Mouse (Mus musculus) heart, embryonic 15.5 days (tissue): Measurements from ENCODE around the gene Gm49711. TPM values are rescaled to one million over a fixed set of nuclear protein-coding genes. Genes with fewer than 3 reads are reported as not detected.

ENCODE experiments used
- ATAC-seq: fragments of 200-750 bp; cut with Nextera tagmentation; replicated peaks from 2 replicates; pipeline ENCODE4 v1.8.0; 2017; ENCODE audit warnings: low read depth, moderate TSS enrichment; ENCODE audit not compliant: insufficient number of reproducible peaks, insufficient read depth, low FRiP score
- H3K27ac ChIP-seq: fragments of 300-500 bp; sonication (generic); 2 replicates; pipeline ENCODE4 v1.5.1; 2015; ENCODE audit warnings: mild to moderate bottlenecking, inconsistent platforms
- H3K27me3 ChIP-seq: fragments of 300-500 bp; sonication (generic); 2 replicates; pipeline ENCODE4 v1.6.1; 2015; ENCODE audit warnings: inconsistent platforms
- H3K36me3 ChIP-seq: fragments of 300-500 bp; sonication (generic); 2 replicates; pipeline ENCODE4 v1.6.1; 2015; ENCODE audit warnings: mild to moderate bottlenecking, inconsistent platforms
- H3K4me1 ChIP-seq: fragments of 300-500 bp; sonication (generic); replicated peaks from 2 replicates; pipeline ENCODE4 v1.6.1; 2015; ENCODE audit warnings: inconsistent platforms
- H3K4me2 ChIP-seq: fragments of 300-500 bp; sonication (generic); 2 replicates; pipeline ENCODE4 v1.6.1; 2015; ENCODE audit warnings: inconsistent platforms, mild to moderate bottlenecking, moderate library complexity
- H3K4me3 ChIP-seq: fragments of 300-500 bp; sonication (generic); 2 replicates; pipeline ENCODE4 v1.5.1; 2015; ENCODE audit warnings: mild to moderate bottlenecking, inconsistent platforms
- H3K9ac ChIP-seq: fragments of 300-500 bp; sonication (generic); 2 replicates; pipeline ENCODE4 v1.6.1; 2015; ENCODE audit warnings: mild to moderate bottlenecking, inconsistent platforms
- H3K9me3 ChIP-seq: fragments of 300-500 bp; sonication (generic); replicated peaks from 2 replicates; pipeline ENCODE4 v1.6.1; 2016; ENCODE audit warnings: inconsistent platforms
- WGBS: fragments of 180-500 bp; shearing (Covaris S2); methylation state at CpG from one replicate; pipeline ENCODE4 v1.1.7; 2015; ENCODE audit warnings: mixed read lengths; 5-methylcytosine and 5-hydroxymethylcytosine counted together
- polyA plus RNA-seq: library from polyadenylated mRNA; unstranded; fragments of >200 nt; fragmentation: Nextera tagmentation; extraction: Ambion mirVana; gene quantifications from 2 replicates; pipeline ENCODE4 v1.2.1, GENCODE M21; 2015

Gm49711 gene
- polyA plus RNA-seq, 1 experiment from 2014 or later = not detected

DNA sequence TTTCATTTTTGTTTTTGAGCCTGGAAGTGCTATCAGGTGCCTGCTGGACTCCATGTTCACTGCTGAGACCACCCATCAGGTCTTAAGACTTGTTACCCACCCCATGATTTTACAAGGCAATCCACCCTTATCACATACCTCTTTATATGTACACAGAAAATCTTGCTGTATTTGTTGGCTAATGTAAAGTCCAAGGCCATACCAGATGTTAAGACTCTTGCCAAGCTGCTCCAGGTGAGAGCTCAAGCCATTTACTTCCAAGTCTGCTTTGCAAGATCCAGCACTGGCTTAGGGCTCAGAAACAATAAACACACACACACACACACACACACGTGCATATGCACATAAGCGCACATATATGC, 90.2 kb downstream of the Gm49711 start:
- H3K36me3 ChIP-seq = no peaks in the 10 kb centered on the region
- no peaks in the 10 kb centered on the region for H3K9me3 ChIP-seq
- no peak for ATAC-seq
- 72% methylated on average over 2 of the region's 2 CpGs for WGBS
- no peak overlapping the region for H3K9ac ChIP-seq
- H3K27ac ChIP-seq = no peak overlapping the region
- H3K4me3 ChIP-seq = no peak overlapping the region
- H3K4me1 ChIP-seq = no peaks in the 10 kb centered on the region
- H3K4me2 ChIP-seq = no peak overlapping the region
- no peaks in the 10 kb centered on the region for H3K27me3 ChIP-seq

DNA sequence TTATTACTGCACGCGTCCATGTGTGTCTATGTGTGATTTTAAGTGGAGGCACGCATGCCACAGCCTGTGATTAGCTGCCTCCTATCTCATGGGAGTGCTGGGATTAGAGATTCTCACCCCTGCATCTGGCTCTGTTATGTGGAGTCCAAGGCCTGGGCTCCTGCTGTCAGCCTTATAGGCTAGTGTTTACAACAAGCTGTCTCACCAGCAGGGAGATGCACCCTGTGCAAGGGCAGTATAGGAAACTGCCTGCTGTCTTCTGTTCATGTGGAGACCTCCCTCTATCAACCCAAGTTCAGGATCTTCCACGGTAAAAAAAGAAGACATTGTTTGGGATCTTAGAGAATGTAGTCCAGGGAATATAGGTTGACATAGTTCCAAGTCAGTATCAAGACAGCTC, 92.9 kb downstream of the Gm49711 start:
- H3K9ac ChIP-seq = no peak overlapping the region
- H3K4me1 ChIP-seq = no peaks in the 10 kb centered on the region
- H3K27ac ChIP-seq = no peak overlapping the region
- 60% methylated on average over 4 of the region's 4 CpGs for WGBS
- no peaks in the 10 kb centered on the region for H3K36me3 ChIP-seq
- H3K27me3 ChIP-seq = no peaks in the 10 kb centered on the region
- H3K4me3 ChIP-seq = no peak overlapping the region
- no peak for ATAC-seq
- H3K9me3 ChIP-seq = no peaks in the 10 kb centered on the region
- no peak overlapping the region for H3K4me2 ChIP-seq

- 6% methylated on average over 14 of the region's 14 CpGs for WGBS
- Histone ChIP-seq H3K27me3 (no peaks in the 10 kb centered on the region), H3K4me3 (peak overlapping the region; percentile 55), H3K4me1 (peaks cover 16% of the 10 kb centered on the region), H3K4me2 (peak overlapping the region; percentile 87), H3K36me3 (no peaks in the 10 kb centered on the region), H3K9me3 (no peaks in the 10 kb centered on the region), H3K9ac (peak overlapping the region; percentile 46), H3K27ac (peak overlapping the region; percentile 53)
- peak; percentile 63; the same call in 1 of the 2 replicates for ATAC-seq
Observed at GRCm38 (mm10) chr16:92158021-92158455, 99.9 kb downstream of the Gm49711 start.

DNA sequence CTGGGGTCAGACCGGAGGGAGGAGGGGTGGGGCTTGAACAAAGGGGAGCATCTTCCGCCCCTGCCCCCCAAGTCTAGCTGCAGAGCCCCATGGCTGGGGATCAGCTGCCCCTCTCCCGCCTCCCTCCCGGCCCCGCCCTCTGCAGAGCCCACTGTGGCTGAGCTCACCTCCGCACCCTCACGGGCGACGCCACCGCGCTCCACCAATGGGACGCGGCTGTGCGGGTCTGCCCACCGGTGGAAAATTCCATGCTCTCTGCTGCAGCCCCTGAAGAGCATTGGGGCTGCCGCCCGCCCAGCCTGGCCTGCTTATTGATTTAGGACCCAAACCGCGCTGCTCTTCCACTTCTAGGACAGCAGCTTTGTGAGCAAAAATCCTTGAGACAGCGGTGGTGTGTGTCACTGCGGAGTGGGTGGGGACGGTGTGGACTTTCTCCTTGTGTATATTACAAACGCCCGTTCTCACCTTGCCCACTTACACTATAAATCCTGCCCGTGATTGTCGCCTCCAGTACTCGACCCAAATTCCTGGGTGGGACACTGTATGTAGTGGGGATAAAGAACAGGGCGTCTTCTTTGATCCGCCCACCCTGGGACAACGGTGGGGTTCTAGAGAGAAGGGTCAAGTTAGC, 100.5 kb downstream of the Gm49711 start:
- 4% methylated on average over 30 of the region's 30 CpGs for WGBS
- Histone ChIP-seq H3K4me2 (peak overlapping the region; percentile 87), H3K9me3 (no peaks in the 10 kb centered on the region), H3K36me3 (no peaks in the 10 kb centered on the region), H3K9ac (peak overlapping the region; percentile 46), H3K27me3 (no peaks in the 10 kb centered on the region), H3K4me3 (peak overlapping the region; percentile 55), H3K27ac (peak overlapping the region; percentile 53), H3K4me1 (peaks cover 16% of the 10 kb centered on the region)
- ATAC-seq = peak; percentile 95

DNA sequence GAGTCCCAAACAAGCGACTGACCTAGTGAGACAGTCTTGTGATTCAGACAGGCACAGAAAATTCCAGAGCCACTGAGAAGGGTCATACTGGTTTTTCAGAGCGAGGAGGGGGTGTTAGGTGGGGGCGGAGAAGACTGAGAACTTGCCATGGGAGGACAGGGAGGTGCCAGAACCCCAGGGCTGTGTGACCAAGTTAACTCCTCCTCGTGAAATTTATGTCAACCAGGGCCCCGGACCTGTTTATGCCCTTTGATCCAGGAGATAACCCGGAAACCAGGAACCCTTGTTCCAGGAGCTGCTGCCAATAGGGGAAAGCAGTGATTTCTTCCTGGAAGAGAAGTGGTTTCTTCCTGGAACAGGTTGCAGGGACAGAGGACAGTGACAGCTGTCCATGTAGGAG, 101.0 kb downstream of the Gm49711 start:
- 29% methylated on average over 6 of the region's 6 CpGs for WGBS
- H3K27ac ChIP-seq = peak overlapping the region; percentile 53; the same call in 1 of the 2 replicates
- peak overlapping the region; percentile 46; the same call in 1 of the 2 replicates for H3K9ac ChIP-seq

GRCm38 (mm10) chr16:92162289-92162688, 104.2 kb downstream of the Gm49711 start:
- Histone ChIP-seq H3K36me3 (no peaks in the 10 kb centered on the region), H3K4me1 (peaks cover 16% of the 10 kb centered on the region), H3K9me3 (no peaks in the 10 kb centered on the region), H3K27me3 (no peaks in the 10 kb centered on the region), H3K27ac (no peak overlapping the region), H3K4me3 (no peak overlapping the region), H3K9ac (no peak overlapping the region), H3K4me2 (no peak overlapping the region)
- WGBS = 73% methylated on average over 4 of the region's 4 CpGs
- no peak for ATAC-seq

More for the DNA sequence above, 101.0 kb downstream of the Gm49711 start:
- H3K36me3 ChIP-seq = no peaks in the 10 kb centered on the region
- H3K4me1 ChIP-seq = peaks cover 16% of the 10 kb centered on the region
- no peaks in the 10 kb centered on the region for H3K9me3 ChIP-seq
- H3K4me3 ChIP-seq = peak overlapping the region; percentile 55
- no peak for ATAC-seq
- no peaks in the 10 kb centered on the region for H3K27me3 ChIP-seq
- H3K4me2 ChIP-seq = peak overlapping the region; percentile 87

GRCm38 (mm10) chr16:92163545-92163944, 105.4 kb downstream of the Gm49711 start:
- ATAC-seq = no peak
- no peaks in the 10 kb centered on the region for H3K9me3 ChIP-seq
- H3K36me3 ChIP-seq = no peaks in the 10 kb centered on the region
- no peak overlapping the region for H3K27ac ChIP-seq
- no peak overlapping the region for H3K4me3 ChIP-seq
- 66% methylated on average over 4 of the region's 4 CpGs for WGBS
- no peak overlapping the region for H3K9ac ChIP-seq
- H3K27me3 ChIP-seq = no peaks in the 10 kb centered on the region
- peaks cover 8% of the 10 kb centered on the region for H3K4me1 ChIP-seq
- no peak overlapping the region for H3K4me2 ChIP-seq

GRCm38 (mm10) chr16:92176052-92176451, 117.9 kb downstream of the Gm49711 start:
- no peaks in the 10 kb centered on the region for H3K27me3 ChIP-seq
- H3K27ac ChIP-seq = no peak overlapping the region
- H3K4me3 ChIP-seq = no peak overlapping the region
- ATAC-seq = no peak
- no peaks in the 10 kb centered on the region for H3K9me3 ChIP-seq
- H3K9ac ChIP-seq = no peak overlapping the region
- H3K4me1 ChIP-seq = no peaks in the 10 kb centered on the region; the same call in 1 of the 2 replicates
- H3K4me2 ChIP-seq = no peak overlapping the region
- WGBS = 84% methylated on average over 1 of the region's 1 CpGs
- H3K36me3 ChIP-seq = no peaks in the 10 kb centered on the region

- H3K4me3 ChIP-seq = no peak overlapping the region
- no peak for ATAC-seq
- H3K36me3 ChIP-seq = no peaks in the 10 kb centered on the region
- no peak overlapping the region for H3K27ac ChIP-seq
- no peaks in the 10 kb centered on the region for H3K9me3 ChIP-seq
- 90% methylated on average over 1 of the region's 1 CpGs for WGBS
- no peak overlapping the region for H3K9ac ChIP-seq
- no peaks in the 10 kb centered on the region; the same call in 1 of the 2 replicates for H3K4me1 ChIP-seq
- H3K4me2 ChIP-seq = no peak overlapping the region
- no peaks in the 10 kb centered on the region for H3K27me3 ChIP-seq
Observed at GRCm38 (mm10) chr16:92177718-92178117, 119.6 kb downstream of the Gm49711 start.

- H3K4me3 ChIP-seq = no peak overlapping the region
- no peak for ATAC-seq
- peaks cover 7% of the 10 kb centered on the region; the same call in 1 of the 2 replicates for H3K4me1 ChIP-seq
- H3K9ac ChIP-seq = no peak overlapping the region
- H3K9me3 ChIP-seq = no peaks in the 10 kb centered on the region
- H3K36me3 ChIP-seq = no peaks in the 10 kb centered on the region
- no peak overlapping the region for H3K27ac ChIP-seq
- WGBS = 72% methylated on average over 8 of the region's 8 CpGs
- H3K4me2 ChIP-seq = no peak overlapping the region
- H3K27me3 ChIP-seq = no peaks in the 10 kb centered on the region
Observed at GRCm38 (mm10) chr16:92179306-92179705, 121.2 kb downstream of the Gm49711 start.

GRCm38 (mm10) chr16:92183477-92183876, 125.4 kb downstream of the Gm49711 start:
- WGBS = 18% methylated on average over 4 of the region's 4 CpGs
- Histone ChIP-seq H3K27me3 (no peaks in the 10 kb centered on the region), H3K36me3 (no peaks in the 10 kb centered on the region), H3K4me3 (no peak overlapping the region), H3K9me3 (no peaks in the 10 kb centered on the region), H3K9ac (no peak overlapping the region), H3K4me1 (peaks cover 7% of the 10 kb centered on the region; the same call in 1 of the 2 replicates), H3K4me2 (no peak overlapping the region), H3K27ac (no peak overlapping the region)
- 0 out of 2 replicates have a peak, but pooled peaks have one; percentile 22 for ATAC-seq

DNA sequence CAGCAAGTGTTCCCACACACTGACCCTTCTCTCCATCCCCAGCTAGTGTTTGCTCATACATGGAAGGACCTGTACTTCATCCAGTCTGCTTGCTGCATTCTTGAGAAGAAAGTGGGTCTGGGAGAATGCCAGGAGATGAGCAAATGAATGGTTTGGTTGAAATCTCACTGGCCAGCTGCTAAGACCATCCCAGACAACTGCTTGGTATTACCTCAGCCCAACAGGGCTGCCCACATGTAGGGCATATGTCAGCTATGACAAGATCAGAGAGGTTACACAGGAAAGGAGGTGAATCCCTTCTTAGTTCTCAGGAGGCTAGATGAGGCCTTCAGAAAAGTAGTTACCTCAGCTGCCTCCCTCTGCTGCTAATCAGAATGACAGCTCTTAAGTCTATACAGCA, 132.5 kb downstream of the Gm49711 start:
- H3K4me2 ChIP-seq = no peak overlapping the region
- H3K36me3 ChIP-seq = no peaks in the 10 kb centered on the region
- H3K4me3 ChIP-seq = no peak overlapping the region
- no peaks in the 10 kb centered on the region for H3K27me3 ChIP-seq
- H3K9ac ChIP-seq = no peak overlapping the region
- no peaks in the 10 kb centered on the region for H3K4me1 ChIP-seq
- no peak overlapping the region for H3K27ac ChIP-seq
- no peak for ATAC-seq
- peaks cover 5% of the 10 kb centered on the region for H3K9me3 ChIP-seq
